Mouse (Mus musculus) left cerebral cortex, adult 9 months (tissue): ENCODE measurements at regions not wholly inside any gene's neighbourhood (a gene's known extent, or its start where the extent isn't known, plus 50 kb on each side); places are given as distances from the start of the nearest gene placed in this dataset.

Source experiments
- DNase-seq, 2 experiments: peaks; one replicate each; pipeline ENCODE4 v3.0.0; 2022; ENCODE audit warnings: low spot score in 2 of 2

- no peak for DNase-seq
Observed at GRCm38 (mm10) chr3:17772886-17773285, 175.3 kb upstream of the Cypt12 start.

- DNase-seq = peak in 1 of 2 experiments; percentile 80
Observed at GRCm38 (mm10) chr3:17779152-17779551, 169.1 kb upstream of the Cypt12 start.

- DNase-seq = no peak
Observed at GRCm38 (mm10) chr3:17784076-17784475, 164.1 kb upstream of the Cypt12 start.

- DNase-seq = no peak
Observed at GRCm38 (mm10) chr3:17784587-17784986, 163.6 kb upstream of the Cypt12 start.

GRCm38 (mm10) chr3:17785106-17786022, 162.8 kb upstream of the Cypt12 start:
- DNase-seq = no peak

- peak in 1 of 2 experiments; percentile 52 for DNase-seq
Observed at GRCm38 (mm10) chr3:17786023-17786720, 162.0 kb upstream of the Cypt12 start.

- no peak for DNase-seq
Observed at GRCm38 (mm10) chr3:17786721-17787442, 161.3 kb upstream of the Cypt12 start.

- no peak for DNase-seq
Observed at GRCm38 (mm10) chr3:17787443-17788333, 160.5 kb upstream of the Cypt12 start.

GRCm38 (mm10) chr3:17788334-17788720, 159.9 kb upstream of the Cypt12 start:
- no peak for DNase-seq

GRCm38 (mm10) chr3:17788778-17789299, 159.4 kb upstream of the Cypt12 start:
- DNase-seq = no peak

- DNase-seq = no peak
Observed at GRCm38 (mm10) chr3:17789454-17790196, 158.6 kb upstream of the Cypt12 start.

GRCm38 (mm10) chr3:17790331-17790730, 157.9 kb upstream of the Cypt12 start:
- DNase-seq = no peak

GRCm38 (mm10) chr3:17790816-17791215, 157.4 kb upstream of the Cypt12 start:
- DNase-seq = no peak

- no peak for DNase-seq
Observed at GRCm38 (mm10) chr3:17791381-17792320, 156.6 kb upstream of the Cypt12 start.

- DNase-seq = no peak
Observed at GRCm38 (mm10) chr3:17792537-17793039, 155.6 kb upstream of the Cypt12 start.

- peak in 1 of 2 experiments; percentile 80 for DNase-seq
Observed at GRCm38 (mm10) chr3:17793646-17794250, 154.5 kb upstream of the Cypt12 start.

- DNase-seq = peak in 1 of 2 experiments; percentile 73
Observed at GRCm38 (mm10) chr3:17794251-17795061, 153.8 kb upstream of the Cypt12 start.
